Mouse (Mus musculus) small intestine, adult 2 months (tissue): Measurements from ENCODE around the gene Klc1.
A peak's percentile ranks its signal among the peaks of the same experiment; 100 is the strongest.

Source experiments
- CTCF ChIP-seq: fragments of 200-500 bp; IDR thresholded peaks from 2 replicates; pipeline ENCODE4 v1.5.1; 2012; ENCODE audit warnings: low read depth, mild to moderate bottlenecking, control low read depth, inconsistent platforms, low read length, moderate library complexity, mixed read lengths; ENCODE audit not compliant: insufficient replicate concordance, insufficient read length; ENCODE audit errors: extremely low read depth
- POLR2A ChIP-seq: fragments of 200-500 bp; IDR thresholded peaks from 2 replicates; pipeline ENCODE4 v1.6.1; 2012; ENCODE audit warnings: low read depth, mild to moderate bottlenecking, control low read depth, inconsistent platforms, low read length, moderate library complexity

- TF ChIP-seq POLR2A (no peak), CTCF (peak; percentile 84)
Observed at GRCm38 (mm10) chr12:111731822-111732807, 26.5 kb upstream of the Klc1 start.
